In genomic region chr16:52012984-52013383, GRCm38 (mm10) we compare ENCODE assay signal across 19 mouse cellular contexts. TPM values are rescaled to one million over a fixed set of nuclear protein-coding genes. Genes with fewer than 3 reads are reported as not detected.
DNase-seq lines count a peak whose midpoint lies in the region; ATAC-seq and TF ChIP-seq lines count a peak whose summit lies in the region.
"Had no signal": no experiment of that assay in that cellular context is flagged by ENCODE, and none has a peak within 500 bp of the region (broad histone marks: within the 10 kb centered on the region; RNA-seq: fewer than 3 reads in every experiment).

No protein-coding gene starts in this region.

- no peak overlapping the region for H3K4me2 ChIP-seq in lung, postnatal 0 days (replicated peaks; ENCODE audit: low read depth, low read length)
- H3K4me2 ChIP-seq: embryonic facial prominence, embryonic 13.5 days; heart, embryonic 11.5 days; lung, embryonic 15.5 days; midbrain, embryonic 13.5 days had no signal

- TF ChIP-seq CTCF in lung, postnatal 0 days (IDR thresholded peaks at IDR 0.05) = no peak
- no peak for TF ChIP-seq CTCF in left cerebral cortex, adult 2 months (IDR thresholded peaks at IDR 0.05)

- peak; percentile 16 for DNase-seq in lung, postnatal 0 days (ENCODE audit: low spot score)
- DNase-seq in lung, postnatal 25 days (ENCODE audit: low spot score) = no peak
- DNase-seq in adrenal gland, postnatal 10 days = peak; percentile 31
- DNase-seq in kidney, adult 9 months = peak; percentile 73
- no peak for DNase-seq in layer of hippocampus, postnatal 14 days (ENCODE audit: low spot score in 2 of 2)
- DNase-seq in left cerebral cortex, adult 2 months (ENCODE audit: extremely low spot score in 1 of 2, low spot score in 2 of 2) = no peak
- DNase-seq: cerebellum, adult 11-12 months; gastrocnemius, postnatal 25 days; heart, postnatal 36 days; thymus, postnatal 25 days had no signal

- no peak overlapping the region for H3K27ac ChIP-seq in lung, postnatal 0 days (ENCODE audit: low read length)
- H3K27ac ChIP-seq in macrophage = peak overlapping the region; percentile 21; the same call in 1 of the 2 replicates
- no peak overlapping the region for H3K27ac ChIP-seq in left cerebral cortex, adult 2 months
- H3K27ac ChIP-seq: embryonic facial prominence, embryonic 13.5 days; forebrain, embryonic 10.5 days; hindbrain, postnatal 0 days; lung, embryonic 15.5 days; midbrain, embryonic 13.5 days; stomach, postnatal 0 days had no signal

- peak; percentile 38 for ATAC-seq in lung, postnatal 0 days
- ATAC-seq: hindbrain, postnatal 0 days; midbrain, embryonic 13.5 days had no signal

- no peaks in the 10 kb centered on the region for H3K27me3 ChIP-seq in lung, postnatal 0 days (replicated peaks; ENCODE audit: insufficient read depth, low read length)
- H3K27me3 ChIP-seq: embryonic facial prominence, embryonic 13.5 days; lung, embryonic 15.5 days; midbrain, embryonic 13.5 days had no signal

- no peaks in the 10 kb centered on the region for H3K79me2 ChIP-seq in macrophage (ENCODE audit: inconsistent target)

- no peaks in the 10 kb centered on the region for H3K9me3 ChIP-seq in lung, postnatal 0 days (ENCODE audit: low read length)
- H3K9me3 ChIP-seq: embryonic facial prominence, embryonic 13.5 days; forebrain, embryonic 10.5 days; lung, embryonic 15.5 days; midbrain, embryonic 13.5 days had no signal

- H3K4me3 ChIP-seq in lung, postnatal 0 days (ENCODE audit: low read depth, low read length) = no peak overlapping the region
- H3K4me3 ChIP-seq in macrophage (ENCODE audit: inconsistent target) = no peak overlapping the region
- no peak overlapping the region for H3K4me3 ChIP-seq in left cerebral cortex, adult 2 months
- H3K4me3 ChIP-seq: embryonic facial prominence, embryonic 13.5 days; forebrain, embryonic 10.5 days; lung, embryonic 15.5 days; midbrain, embryonic 13.5 days; myocyte had no signal

- peak; percentile 45 for TF ChIP-seq EP300 in lung, postnatal 0 days (IDR thresholded peaks at IDR 0.05)

- no peak overlapping the region for H3K9ac ChIP-seq in lung, postnatal 0 days (replicated peaks; ENCODE audit: low read depth)
- H3K9ac ChIP-seq: embryonic facial prominence, embryonic 13.5 days; lung, embryonic 15.5 days; midbrain, embryonic 13.5 days had no signal

- intact Hi-C loops in left cerebral cortex, adult 2 months (cut with DNase I) = no loop called here

- no peaks in the 10 kb centered on the region for H3K4me1 ChIP-seq in lung, postnatal 0 days (ENCODE audit: insufficient read depth, low read depth, low read length)
- H3K4me1 ChIP-seq: embryonic facial prominence, embryonic 13.5 days; forebrain, embryonic 10.5 days; lung, embryonic 15.5 days; midbrain, embryonic 13.5 days had no signal

- 33% methylated on average over 3 of the region's 3 CpGs for WGBS in lung, postnatal 0 days
- WGBS in macrophage (ENCODE audit: missing documents) = 66% methylated on average over 3 of the region's 3 CpGs

- H3K36me3 ChIP-seq in lung, postnatal 0 days (ENCODE audit: insufficient read depth, low read length) = no peaks in the 10 kb centered on the region
- H3K36me3 ChIP-seq in macrophage (ENCODE audit: inconsistent target) = no peaks in the 10 kb centered on the region
- H3K36me3 ChIP-seq: embryonic facial prominence, embryonic 13.5 days; forebrain, embryonic 10.5 days; lung, embryonic 15.5 days; midbrain, embryonic 13.5 days had no signal

RNA-seq across cellular contexts. Expression of gene Cblb, which starts 18.0 kb away (rescaled TPM):
- 8.4 and 8.7 TPM in 2 replicates for polyA plus RNA-seq in lung, postnatal 0 days (2015; fragmentation: Nextera tagmentation; extraction: Ambion mirVana)
- 10 to 100 TPM; 25.1 to 27.0 TPM for total RNA-seq in adrenal gland, postnatal 10 days (2021)
- 100 to 1,000 TPM in 25 of 26 experiments, 10 to 100 TPM in 1; 92.5 to 359 (median 198) TPM for total RNA-seq in macrophage (2018; cell fraction: chromatin; rRNA removed)
- total RNA-seq in macrophage (2018; cell fraction: cytosol; rRNA removed) = 10 to 100 TPM; 26.4 to 76.5 (median 50.1) TPM
- total RNA-seq in macrophage (2018; cell fraction: nucleus; rRNA removed) = 100 to 1,000 TPM in 25 of 26 experiments, 10 to 100 TPM in 1; 67.6 to 284 (median 142) TPM
- polyA plus RNA-seq in macrophage (2018) = 30.7 to 36.8 TPM (median 33.5 TPM) in 3 replicates
- 10 to 100 TPM; 31.5 to 32.4 TPM for total RNA-seq in layer of hippocampus, postnatal 14 days (2021)
- 10 to 100 TPM; 20.3 to 21.9 TPM for total RNA-seq in left cerebral cortex, adult 2 months (2021)

Comparison
In these comparisons a context has a peak if more than half of its experiments do, and no peak if none do; other contexts are left out.
1. DNase-seq: peak in lung, postnatal 0 days (single experiment), adrenal gland, postnatal 10 days (single experiment) and kidney, adult 9 months (single experiment); none in lung, postnatal 25 days (single experiment), layer of hippocampus, postnatal 14 days (0 of 2) and left cerebral cortex, adult 2 months (0 of 2).